Mouse (Mus musculus) forebrain, embryonic 16.5 days (tissue): ENCODE data around the gene Olfr987. TPM values are rescaled to one million over a fixed set of nuclear protein-coding genes. Genes with fewer than 3 reads are reported as not detected.

Source experiments
- polyA plus RNA-seq: library from polyadenylated mRNA; unstranded; fragments of >200 nt; fragmentation: Nextera tagmentation; extraction: Ambion mirVana; gene quantifications from 2 replicates; pipeline ENCODE4 v1.2.1, GENCODE M21; 2015

The Olfr987 gene
- polyA plus RNA-seq, 1 experiment from 2014 or later, result not detected

Other genes starting within 250 kb of the Olfr987 start
- 20.7 and 34.3 TPM in 2 replicates for gene Aplnr, start 203.1 kb downstream of the Olfr987 start, polyA plus RNA-seq
- 12.3 and 14.9 TPM in 2 replicates for gene Lrrc55, start 142.1 kb downstream of the Olfr987 start, polyA plus RNA-seq
- not detected in 2 replicates for gene Olfr988, start 23.9 kb upstream of the Olfr987 start, polyA plus RNA-seq
- not detected in 2 replicates for gene Olfr992, start 70.2 kb upstream of the Olfr987 start, polyA plus RNA-seq
- not detected in 2 replicates for gene Olfr993, start 75.6 kb upstream of the Olfr987 start, polyA plus RNA-seq
- gene Olfr994, start 97.1 kb upstream of the Olfr987 start, polyA plus RNA-seq, result not detected in 2 replicates
- gene Olfr995, start 104.3 kb upstream of the Olfr987 start, polyA plus RNA-seq, result not detected in 2 replicates
- 0.15 TPM in 1 of 2 replicates, not detected in the other for gene 4833423E24Rik, start 179.7 kb upstream of the Olfr987 start, polyA plus RNA-seq
- gene Olfr996, start 239.9 kb upstream of the Olfr987 start, polyA plus RNA-seq, result not detected in 2 replicates
- not detected in 2 replicates for gene Olfr998, start 249.6 kb upstream of the Olfr987 start, polyA plus RNA-seq